Mouse (Mus musculus) cortical plate, adult 2 months (tissue): ENCODE measurements around the gene Cpt1b.

Experiments used
- CTCF ChIP-seq: fragments of 200-500 bp; IDR thresholded peaks from 2 replicates; pipeline ENCODE4 v1.5.1; 2011; ENCODE audit warnings: mild to moderate bottlenecking, control low read depth, low read length; ENCODE audit not compliant: insufficient read depth; ENCODE audit errors: extremely low read depth
- POLR2A ChIP-seq: fragments of 200-500 bp; IDR thresholded peaks from 2 replicates; pipeline ENCODE4 v1.6.1; 2011; ENCODE audit warnings: mild to moderate bottlenecking, low read length, control low read depth; ENCODE audit not compliant: insufficient read depth; ENCODE audit errors: extremely low read depth

- TF ChIP-seq CTCF (no peak), POLR2A (no peak)
These were observed 49.1 kb upstream of the Cpt1b start for GRCm38 (mm10) chr15:89474596-89475292.
